Mouse (Mus musculus): Measurements from ENCODE around the gene Aanat. TPM values are rescaled to one million over a fixed set of nuclear protein-coding genes. Genes with fewer than 3 reads are reported as not detected.
A peak's percentile ranks its signal among the peaks of the same experiment; 100 is the strongest.

Aanat gene
- polyA plus RNA-seq (2016; fragmentation: Nextera tagmentation; extraction: Ambion mirVana): 0.15 TPM in 1 of 2 replicates, not detected in the other

DNA sequence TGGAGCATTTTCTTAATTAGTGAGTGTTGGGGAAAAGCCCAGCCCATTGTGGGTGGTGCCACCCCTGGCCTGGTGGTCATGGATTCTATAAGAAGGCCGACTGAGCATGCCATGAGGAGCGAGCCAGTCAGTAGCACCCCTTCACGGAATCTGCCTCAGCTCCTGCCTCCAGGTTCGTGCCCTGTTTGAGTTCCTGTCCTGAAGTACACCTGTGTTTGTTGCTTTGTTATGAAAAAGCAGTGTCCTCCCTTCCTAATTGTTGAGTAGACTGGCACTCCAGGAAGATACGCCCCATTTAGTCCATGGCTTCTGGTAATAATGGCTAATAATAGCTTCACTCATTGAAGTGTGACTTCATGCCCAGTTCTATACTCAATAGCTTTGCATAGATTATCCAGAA lies at the start of gene Aanat:
Gene Aanat, plus strand, starts transcription at position 123 of the 400 bp plus-strand sequence.
- WGBS: 58% methylated on average over 5 of the region's 5 CpGs
- peak within 1 kb of the TSS; percentile 35 for H3K4me2 ChIP-seq (replicated peaks)

DNA sequence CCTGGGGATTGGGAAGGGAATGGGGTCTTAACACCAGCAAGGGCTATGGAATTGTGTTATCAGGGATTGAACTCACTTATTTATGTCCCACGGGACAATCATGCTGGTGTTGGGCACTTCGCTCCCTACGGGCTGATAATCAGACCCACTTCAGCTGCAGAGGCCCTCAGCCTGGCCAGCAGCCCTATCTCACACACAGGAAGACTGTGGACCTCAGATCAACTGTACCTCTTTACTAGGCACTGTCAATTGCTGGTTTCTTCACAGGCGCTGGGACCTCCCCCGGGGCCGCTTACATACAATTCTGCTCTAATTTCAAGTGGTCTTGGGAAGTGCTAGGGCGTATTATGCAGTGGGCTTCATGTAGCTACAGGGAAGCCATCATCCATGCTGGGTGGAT lies 49.5 kb upstream of the Aanat start:
- no peak overlapping the region for H3K4me3 ChIP-seq
- H3K27ac ChIP-seq: no peak overlapping the region
- no peak for ATAC-seq (ENCODE audit: low FRiP score)
- 90% methylated on average over 7 of the region's 7 CpGs for WGBS
- peaks cover 51% of the 10 kb centered on the region for H3K36me3 ChIP-seq
- H3K9me3 ChIP-seq (replicated peaks): no peaks in the 10 kb centered on the region
- H3K9ac ChIP-seq: no peak overlapping the region
- H3K27me3 ChIP-seq: peaks cover 46% of the 10 kb centered on the region
- no peak overlapping the region for H3K4me2 ChIP-seq (replicated peaks)
- H3K4me1 ChIP-seq: peaks cover 27% of the 10 kb centered on the region

More for the DNA sequence above, at the start of gene Aanat:
- H3K27ac ChIP-seq: no peak within 1 kb of the TSS
- ATAC-seq (ENCODE audit: low FRiP score): no peak
- H3K4me1 ChIP-seq: peaks cover 24% of the 10 kb centered on the region
- no peaks in the 10 kb centered on the region for H3K9me3 ChIP-seq (replicated peaks)
- no peak within 1 kb of the TSS for H3K4me3 ChIP-seq
- H3K27me3 ChIP-seq: peaks cover 8% of the 10 kb centered on the region; the same call in 1 of the 2 replicates
- no peaks in the 10 kb centered on the region for H3K36me3 ChIP-seq
- H3K9ac ChIP-seq: no peak within 1 kb of the TSS

DNA sequence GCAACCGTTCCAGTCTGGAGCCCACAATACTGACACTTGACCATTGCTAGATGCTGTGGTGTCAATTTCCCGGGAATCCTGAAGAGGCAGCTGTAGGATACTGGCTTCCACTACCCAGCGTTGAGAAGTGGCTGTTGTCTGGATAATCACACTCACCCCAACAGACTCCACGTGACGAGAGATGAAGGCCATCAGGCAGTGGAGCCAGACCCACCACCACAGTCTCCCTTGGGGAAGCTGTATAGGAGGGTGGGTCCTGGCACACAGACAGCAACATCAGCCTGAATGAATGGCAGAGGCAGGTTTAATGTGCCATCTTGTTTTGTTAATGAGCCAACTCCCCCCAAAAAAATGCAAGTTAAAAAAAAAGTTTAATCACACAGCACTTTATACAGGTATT lies 48.8 kb upstream of the Aanat start:
- peaks cover 58% of the 10 kb centered on the region for H3K36me3 ChIP-seq

DNA sequence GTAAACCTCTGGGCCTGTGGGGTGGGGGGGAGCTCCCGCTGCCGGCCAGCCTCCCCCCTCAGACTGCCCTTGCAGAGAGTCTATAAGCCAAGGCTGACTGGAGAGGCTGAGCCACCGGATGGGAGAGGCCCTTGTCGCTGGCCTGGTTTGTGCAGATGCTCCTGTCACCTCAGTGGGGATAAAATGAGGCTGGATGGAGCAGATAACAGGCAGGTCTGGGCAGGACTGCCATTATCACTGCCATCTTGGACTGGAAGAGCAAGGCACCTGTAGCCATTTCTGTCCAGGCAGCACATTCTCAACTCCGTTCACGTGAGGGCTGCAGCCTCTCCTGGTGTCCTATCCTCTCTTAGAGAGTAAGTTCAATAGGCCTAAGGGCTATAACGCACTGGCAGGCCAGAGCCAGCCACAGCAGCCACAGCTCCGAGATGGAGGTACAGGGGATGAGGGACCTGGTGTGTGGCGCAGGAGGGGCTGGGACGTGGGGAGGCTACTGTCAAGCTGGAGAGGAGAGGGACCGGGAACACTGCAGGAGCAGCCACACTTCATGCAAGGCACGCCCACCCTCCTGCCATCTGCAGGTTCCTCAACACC lies 48.0 kb upstream of the Aanat start:
- no peak overlapping the region for H3K9ac ChIP-seq
- 76% methylated on average over 12 of the region's 12 CpGs for WGBS
- no peaks in the 10 kb centered on the region for H3K9me3 ChIP-seq (replicated peaks)
- H3K27me3 ChIP-seq: peaks cover 30% of the 10 kb centered on the region
- no peak overlapping the region for H3K4me2 ChIP-seq (replicated peaks)
- no peak overlapping the region for H3K27ac ChIP-seq
- peaks cover 11% of the 10 kb centered on the region for H3K4me1 ChIP-seq
- no peak overlapping the region for H3K4me3 ChIP-seq
- no peak for ATAC-seq (ENCODE audit: low FRiP score)
- peaks cover 66% of the 10 kb centered on the region for H3K36me3 ChIP-seq

More for the DNA sequence above, 48.8 kb upstream of the Aanat start:
- Histone ChIP-seq H3K27ac (no peak overlapping the region), H3K4me3 (no peak overlapping the region), H3K27me3 (peaks cover 39% of the 10 kb centered on the region), H3K4me1 (peaks cover 20% of the 10 kb centered on the region), H3K4me2 (replicated peaks) (no peak overlapping the region), H3K9me3 (replicated peaks) (no peaks in the 10 kb centered on the region), H3K9ac (no peak overlapping the region)
- WGBS: 77% methylated on average over 5 of the region's 5 CpGs
- no peak for ATAC-seq (ENCODE audit: low FRiP score)

DNA sequence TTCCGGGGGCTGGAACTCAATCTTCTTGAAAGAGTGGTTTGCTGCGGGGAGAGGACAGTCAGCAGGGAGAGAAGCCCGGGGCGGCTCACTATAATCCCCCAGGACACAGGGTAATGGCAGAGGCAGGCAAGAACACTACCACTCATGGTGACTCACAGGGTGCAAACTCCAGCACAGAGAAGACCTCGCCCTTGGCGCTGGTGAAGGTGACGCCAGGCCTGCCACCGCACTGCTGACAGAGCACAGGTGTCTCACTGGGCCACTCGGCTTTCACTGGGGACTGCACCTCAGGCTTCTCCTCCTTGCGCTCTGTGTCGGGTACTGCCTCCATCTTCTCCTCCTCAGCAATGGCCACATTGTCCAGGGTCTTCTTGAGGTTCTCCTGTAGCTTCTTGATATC lies 45.0 kb upstream of the Aanat start:
- Histone ChIP-seq H3K27ac (no peak overlapping the region), H3K4me2 (replicated peaks) (no peak overlapping the region), H3K9ac (no peak overlapping the region), H3K4me1 (no peaks in the 10 kb centered on the region), H3K36me3 (peaks cover 92% of the 10 kb centered on the region), H3K9me3 (replicated peaks) (no peaks in the 10 kb centered on the region), H3K27me3 (peaks cover 1% of the 10 kb centered on the region; the same call in 1 of the 2 replicates), H3K4me3 (no peak overlapping the region)
- 95% methylated on average over 11 of the region's 11 CpGs for WGBS
- ATAC-seq (ENCODE audit: low FRiP score): no peak

DNA sequence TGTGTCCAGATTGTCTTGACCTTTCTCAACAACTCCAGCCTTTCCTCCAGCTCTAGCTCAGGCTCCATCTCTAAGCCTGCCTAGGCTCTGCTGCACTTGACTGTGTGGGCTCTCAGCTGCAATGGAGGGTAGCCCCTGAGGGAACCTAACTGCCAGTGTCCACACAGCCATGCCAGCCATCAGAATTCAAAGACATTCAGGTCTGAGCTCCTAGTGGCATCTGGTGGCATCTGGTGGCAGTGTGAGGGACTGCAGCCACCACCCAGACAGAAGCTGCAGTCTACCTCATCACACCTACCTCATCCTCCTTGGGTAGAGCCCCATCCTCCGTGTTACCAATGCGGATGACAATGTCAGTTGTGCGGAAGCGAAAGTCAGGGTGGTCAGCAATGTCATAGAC lies 43.1 kb upstream of the Aanat start:
- Histone ChIP-seq H3K27me3 (no peaks in the 10 kb centered on the region), H3K9ac (no peak overlapping the region), H3K27ac (no peak overlapping the region), H3K4me2 (replicated peaks) (no peak overlapping the region), H3K9me3 (replicated peaks) (no peaks in the 10 kb centered on the region), H3K4me3 (no peak overlapping the region), H3K4me1 (no peaks in the 10 kb centered on the region), H3K36me3 (peaks cover 93% of the 10 kb centered on the region)
- 0 out of 2 replicates have a peak, but pooled peaks have one; percentile 18 for ATAC-seq (ENCODE audit: low FRiP score)
- WGBS: 83% methylated on average over 4 of the region's 4 CpGs

DNA sequence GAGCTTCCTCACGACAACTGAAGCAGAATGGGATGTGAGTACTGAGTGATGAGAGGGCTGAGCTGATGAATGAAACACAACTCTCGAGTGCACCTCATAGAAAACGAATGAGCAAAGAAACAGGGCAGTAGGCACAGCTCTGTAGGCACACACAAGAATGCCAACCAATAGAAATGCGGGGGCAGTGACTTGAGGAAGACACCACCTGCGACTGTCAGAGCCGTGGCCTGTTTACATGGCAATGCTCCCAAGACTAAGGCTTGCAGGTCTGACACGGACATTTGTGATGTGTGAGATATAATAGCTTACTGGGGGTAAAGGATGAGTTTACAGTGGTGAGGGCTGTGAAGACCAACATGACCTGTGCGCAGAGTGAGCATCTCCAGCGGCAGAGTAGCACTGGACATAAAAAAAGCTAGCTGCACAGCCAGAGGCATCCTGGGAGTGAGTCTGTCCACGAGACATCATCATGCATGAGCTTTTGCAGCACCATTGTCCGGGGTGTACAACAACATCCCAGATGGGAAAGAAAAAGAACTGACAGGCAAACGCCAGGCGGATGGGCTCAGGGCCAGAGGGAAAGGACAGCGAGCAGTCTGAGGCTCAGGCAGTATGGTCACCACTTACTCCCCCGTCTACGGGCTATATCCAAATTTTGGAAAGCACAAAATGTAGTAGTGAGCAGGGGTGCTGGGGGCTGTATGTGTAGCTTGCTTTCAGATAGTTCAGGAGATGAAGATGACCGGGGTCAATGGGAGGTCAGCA lies 38.8 kb upstream of the Aanat start:
- Histone ChIP-seq H3K4me1 (peaks cover 8% of the 10 kb centered on the region; the same call in 1 of the 2 replicates), H3K36me3 (peaks cover 55% of the 10 kb centered on the region), H3K27ac (no peak overlapping the region), H3K9ac (no peak overlapping the region), H3K4me3 (no peak overlapping the region), H3K4me2 (replicated peaks) (no peak overlapping the region), H3K27me3 (no peaks in the 10 kb centered on the region), H3K9me3 (replicated peaks) (no peaks in the 10 kb centered on the region)
- 87% methylated on average over 17 of the region's 17 CpGs for WGBS
- no peak for ATAC-seq (ENCODE audit: low FRiP score)

DNA sequence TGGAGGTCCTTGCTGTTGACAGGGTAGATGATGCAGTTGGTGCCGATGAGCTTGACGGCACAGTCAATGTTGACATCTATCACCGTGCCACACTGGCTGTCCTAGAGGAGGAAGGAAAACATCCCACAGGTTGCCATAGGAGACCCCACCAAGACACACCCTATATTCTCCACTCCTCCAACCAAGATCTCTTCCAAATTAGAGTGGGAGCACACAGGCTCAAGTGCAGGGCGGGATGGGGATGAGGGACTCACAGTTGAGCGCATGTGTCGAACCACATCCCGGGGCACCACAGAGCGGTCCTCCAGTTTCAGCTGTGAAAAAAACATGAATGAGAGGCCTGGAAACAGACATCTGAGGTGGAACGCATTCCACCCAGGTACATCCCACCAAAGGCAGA lies 37.5 kb upstream of the Aanat start:
- Histone ChIP-seq H3K9ac (no peak overlapping the region), H3K27ac (no peak overlapping the region), H3K36me3 (peaks cover 42% of the 10 kb centered on the region), H3K4me1 (peaks cover 12% of the 10 kb centered on the region; the same call in 1 of the 2 replicates), H3K27me3 (no peaks in the 10 kb centered on the region), H3K4me3 (no peak overlapping the region), H3K4me2 (replicated peaks) (no peak overlapping the region), H3K9me3 (replicated peaks) (no peaks in the 10 kb centered on the region)
- no peak for ATAC-seq (ENCODE audit: low FRiP score)
- 94% methylated on average over 9 of the region's 9 CpGs for WGBS

DNA sequence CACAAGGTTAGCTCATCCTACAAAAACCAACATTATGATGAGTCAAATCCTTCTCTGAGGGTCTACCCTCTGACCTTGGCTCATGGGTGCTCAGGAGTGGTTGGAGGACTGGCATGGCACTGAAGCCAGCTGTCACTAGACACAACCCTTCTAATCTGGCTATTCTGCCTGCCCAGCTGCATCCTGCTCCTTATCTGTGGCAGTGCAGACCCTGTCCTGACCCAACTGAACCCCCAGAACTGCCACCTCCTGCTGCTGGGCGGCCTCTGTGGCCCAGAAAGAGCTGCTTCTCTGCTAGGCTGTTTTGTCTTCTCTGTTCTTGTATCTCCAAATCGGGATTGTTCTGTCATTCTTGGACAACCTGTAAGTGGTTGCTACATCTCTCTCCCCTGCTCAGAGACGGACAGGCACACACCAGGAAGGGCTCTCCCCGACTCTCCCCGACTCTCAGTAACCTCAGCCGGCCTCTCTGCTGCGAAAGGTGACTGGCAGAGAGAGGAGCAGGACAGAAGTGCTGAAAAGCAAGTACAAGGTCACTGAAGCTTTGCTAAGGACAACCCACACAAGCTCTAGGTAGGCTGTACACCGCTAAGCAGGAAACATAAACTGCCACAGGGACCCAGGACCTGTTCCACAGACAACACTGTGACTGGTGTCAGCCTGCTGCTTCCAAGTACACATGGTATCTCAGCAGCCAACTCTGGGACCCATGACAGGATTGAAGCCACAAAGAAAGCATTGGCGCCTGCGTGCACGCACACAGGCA lies 36.8 kb upstream of the Aanat start:
- no peaks in the 10 kb centered on the region for H3K9me3 ChIP-seq (replicated peaks)
- H3K4me1 ChIP-seq: peaks cover 17% of the 10 kb centered on the region
- no peak overlapping the region for H3K9ac ChIP-seq
- no peaks in the 10 kb centered on the region for H3K27me3 ChIP-seq
- H3K36me3 ChIP-seq: peaks cover 35% of the 10 kb centered on the region
- H3K27ac ChIP-seq: no peak overlapping the region
- WGBS: 88% methylated on average over 11 of the region's 11 CpGs
- H3K4me3 ChIP-seq: no peak overlapping the region
- ATAC-seq (ENCODE audit: low FRiP score): no peak
- no peak overlapping the region for H3K4me2 ChIP-seq (replicated peaks)

DNA sequence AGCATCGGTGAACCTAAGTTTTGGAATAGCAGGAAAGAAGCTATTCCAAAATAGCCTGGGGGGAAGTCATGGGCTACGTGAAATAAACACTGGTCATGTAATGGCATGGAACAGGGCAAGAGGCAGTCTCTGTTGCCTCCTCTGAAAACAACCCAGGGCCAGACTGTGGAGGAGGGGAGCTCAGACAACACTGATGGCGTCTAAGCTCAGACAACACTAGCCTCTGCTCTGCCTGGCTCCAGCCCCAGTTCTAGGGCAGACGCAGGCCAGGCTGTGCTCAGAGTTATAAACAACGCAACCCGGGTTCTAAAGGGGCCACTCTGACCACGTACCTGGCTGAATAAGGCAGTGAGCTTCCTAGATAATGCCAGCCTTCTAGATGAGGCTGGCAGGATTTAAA lies 35.5 kb upstream of the Aanat start:
- Histone ChIP-seq H3K27ac (no peak overlapping the region), H3K4me2 (replicated peaks) (no peak overlapping the region), H3K4me3 (no peak overlapping the region), H3K9me3 (replicated peaks) (no peaks in the 10 kb centered on the region), H3K36me3 (peaks cover 22% of the 10 kb centered on the region), H3K4me1 (peaks cover 27% of the 10 kb centered on the region), H3K9ac (no peak overlapping the region), H3K27me3 (no peaks in the 10 kb centered on the region)
- no peak for ATAC-seq (ENCODE audit: low FRiP score)
- 80% methylated on average over 7 of the region's 7 CpGs for WGBS

DNA sequence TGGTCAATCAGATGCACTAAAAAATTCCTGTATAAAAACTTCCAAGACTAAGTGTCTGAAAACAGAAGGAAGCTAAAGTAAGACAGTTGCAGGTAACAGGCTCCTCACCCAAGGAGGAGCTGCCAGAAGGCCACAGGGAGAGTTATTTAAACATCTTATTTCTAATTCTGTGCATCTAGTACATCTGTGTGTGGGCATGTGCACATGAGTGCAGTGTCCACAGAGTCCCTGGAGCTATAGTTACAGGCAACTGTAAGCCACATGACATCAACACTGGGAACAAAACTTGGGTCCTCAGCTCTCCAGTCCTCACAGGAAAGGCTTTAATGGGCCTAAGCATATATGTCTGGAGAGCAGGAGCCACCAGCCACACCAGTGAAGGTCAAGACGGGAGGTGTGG lies 34.0 kb upstream of the Aanat start:
- Histone ChIP-seq H3K4me1 (peaks cover 36% of the 10 kb centered on the region), H3K9ac (no peak overlapping the region), H3K27me3 (no peaks in the 10 kb centered on the region), H3K4me2 (replicated peaks) (no peak overlapping the region), H3K9me3 (replicated peaks) (no peaks in the 10 kb centered on the region), H3K36me3 (peaks cover 8% of the 10 kb centered on the region; the same call in 1 of the 2 replicates), H3K27ac (no peak overlapping the region), H3K4me3 (no peak overlapping the region)
- no peak for ATAC-seq (ENCODE audit: low FRiP score)
- 83% methylated on average over 1 of the region's 1 CpGs for whole genome bisulfite sequencing

DNA sequence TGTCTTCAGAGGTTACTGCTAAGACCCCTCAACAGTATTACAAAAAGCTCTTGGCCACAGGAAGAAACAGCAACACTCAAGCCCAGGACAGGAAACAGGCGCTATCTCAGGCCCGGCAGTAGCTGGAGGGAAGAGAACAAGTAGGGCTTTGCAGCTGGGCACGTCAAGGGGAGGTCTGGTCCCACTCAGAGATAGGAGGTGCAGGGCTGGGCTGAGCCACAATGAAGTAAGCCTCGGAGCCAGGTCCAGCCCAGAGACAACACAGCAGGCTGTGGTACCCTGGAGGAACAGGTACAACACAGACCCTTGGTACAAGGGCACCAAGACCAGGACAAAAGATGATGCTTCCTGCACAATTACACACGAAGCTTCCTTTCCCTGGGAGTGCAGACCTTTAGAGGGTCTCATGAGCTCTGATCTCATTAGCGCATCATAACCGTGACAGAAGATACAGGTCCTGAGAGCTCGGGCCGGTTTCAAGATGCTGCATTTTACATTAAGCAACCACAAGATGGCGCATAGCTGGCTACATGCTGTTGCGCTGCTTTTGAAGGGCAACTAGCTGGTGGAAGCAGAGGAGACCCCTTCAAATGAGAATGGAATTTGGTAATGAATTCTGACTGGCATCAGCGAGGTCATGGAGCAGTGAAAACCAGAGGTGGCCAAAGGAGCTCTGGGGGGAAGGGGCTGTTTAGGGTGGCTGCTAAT lies 31.9 kb upstream of the Aanat start:
- H3K4me2 ChIP-seq (replicated peaks): no peak overlapping the region
- 49% methylated on average over 12 of the region's 12 CpGs for WGBS
- H3K36me3 ChIP-seq: no peaks in the 10 kb centered on the region
- peaks cover 39% of the 10 kb centered on the region for H3K4me1 ChIP-seq
- no peak overlapping the region for H3K27ac ChIP-seq
- no peak for ATAC-seq (ENCODE audit: low FRiP score)
- H3K9ac ChIP-seq: no peak overlapping the region
- no peak overlapping the region for H3K4me3 ChIP-seq
- H3K9me3 ChIP-seq (replicated peaks): no peaks in the 10 kb centered on the region
- no peaks in the 10 kb centered on the region for H3K27me3 ChIP-seq
